Mouse (Mus musculus) testis, adult 2 months (tissue): ENCODE measurements around the gene Umod.

Experiments used
- CTCF ChIP-seq: fragments of 200-500 bp; IDR thresholded peaks from 2 replicates; pipeline ENCODE4 v1.5.1; 2012; ENCODE audit warnings: low read depth, mild to moderate bottlenecking, inconsistent platforms, low read length, moderate library complexity; ENCODE audit not compliant: control insufficient read depth, insufficient read depth, insufficient replicate concordance
- POLR2A ChIP-seq: fragments of 200-500 bp; IDR thresholded peaks from 2 replicates; pipeline ENCODE4 v1.6.1; 2012; ENCODE audit warnings: low read depth, mild to moderate bottlenecking, inconsistent platforms, low read length, moderate library complexity; ENCODE audit not compliant: control insufficient read depth

- TF ChIP-seq CTCF (no peak), POLR2A (no peak)
These were observed 40.1 kb upstream of the Umod start, which contains the start of gene Acsm5 for GRCm38 (mm10) chr7:119519163-119519562.
